Mouse (Mus musculus): ENCODE results near the gene Syn2. TPM values are rescaled to one million over a fixed set of nuclear protein-coding genes. Genes with fewer than 3 reads are reported as not detected.

Syn2 gene
- polyA plus RNA-seq, 1 experiment from 2014 or later: 8.0 TPM

- H3K36me3 ChIP-seq (replicated peaks): no peaks in the 10 kb centered on the region
- H3K4me2 ChIP-seq: no peak overlapping the region
- ATAC-seq (ENCODE audit: low FRiP score): peak; percentile 70; the same call in 1 of the 2 replicates
- H3K27ac ChIP-seq: no peak overlapping the region
- no peaks in the 10 kb centered on the region for H3K9me3 ChIP-seq
- H3K27me3 ChIP-seq: no peaks in the 10 kb centered on the region; the same call in 1 of the 2 replicates
- peaks cover 13% of the 10 kb centered on the region for H3K4me1 ChIP-seq
- no peak overlapping the region for H3K9ac ChIP-seq
- 60% methylated on average over 2 of the region's 2 CpGs for WGBS
- H3K4me3 ChIP-seq (replicated peaks): no peak overlapping the region
These were observed 133.2 kb downstream of the Syn2 start for GRCm38 (mm10) chr6:115267916-115268315.

DNA sequence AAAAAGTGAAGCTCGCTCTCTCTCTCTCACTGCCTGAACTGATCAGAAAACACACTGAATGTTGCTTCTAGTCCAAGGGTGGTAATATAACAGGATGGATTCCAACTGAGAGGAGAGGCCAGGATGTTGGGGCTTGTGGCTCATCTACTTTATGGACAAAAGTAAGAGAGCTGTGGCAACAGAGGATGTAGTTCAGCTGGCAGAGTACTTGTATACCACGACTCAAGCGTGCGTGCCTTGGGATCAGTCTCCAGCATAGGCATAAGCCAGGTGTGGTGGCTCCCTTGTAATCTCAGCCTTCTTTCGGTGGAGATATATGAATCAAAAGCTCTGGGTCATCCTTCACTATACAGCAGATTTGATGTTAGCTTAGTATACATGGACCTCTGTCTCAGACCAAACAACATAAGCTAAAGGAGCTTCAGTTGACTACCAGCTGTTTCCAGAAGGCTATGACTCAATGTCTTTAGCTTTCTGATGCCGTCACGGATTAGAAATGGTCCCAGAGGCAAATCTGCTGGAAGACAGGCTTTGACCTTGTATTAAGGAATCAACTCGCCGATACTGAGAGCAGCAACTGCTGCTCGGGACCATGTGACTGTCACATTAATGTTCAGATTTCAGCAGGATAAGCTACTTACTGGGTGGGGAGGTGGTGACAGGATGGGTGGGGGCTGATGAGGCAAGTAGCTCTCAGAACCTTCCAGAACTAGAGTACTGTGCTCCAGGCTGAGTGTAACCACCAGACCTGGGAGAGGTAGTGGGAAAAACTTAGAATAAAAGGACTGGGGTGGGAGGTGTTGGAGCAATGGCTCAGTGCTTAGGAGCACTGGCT, 134.1 kb downstream of the Syn2 start:
- no peak overlapping the region for H3K4me2 ChIP-seq

GRCm38 (mm10) chr6:115269561-115269960, 134.9 kb downstream of the Syn2 start:
- 76% methylated on average over 5 of the region's 5 CpGs for WGBS
- Histone ChIP-seq H3K4me3 (replicated peaks) (no peak overlapping the region), H3K4me1 (peaks cover 13% of the 10 kb centered on the region), H3K4me2 (no peak overlapping the region), H3K9me3 (no peaks in the 10 kb centered on the region), H3K9ac (no peak overlapping the region), H3K36me3 (replicated peaks) (no peaks in the 10 kb centered on the region), H3K27me3 (no peaks in the 10 kb centered on the region), H3K27ac (no peak overlapping the region)
- no peak for ATAC-seq (ENCODE audit: low FRiP score)

More for the DNA sequence above, 134.1 kb downstream of the Syn2 start:
- H3K36me3 ChIP-seq (replicated peaks): no peaks in the 10 kb centered on the region
- no peak overlapping the region for H3K4me3 ChIP-seq (replicated peaks)
- H3K9me3 ChIP-seq: no peaks in the 10 kb centered on the region
- H3K27me3 ChIP-seq: no peaks in the 10 kb centered on the region
- H3K27ac ChIP-seq: no peak overlapping the region
- H3K9ac ChIP-seq: no peak overlapping the region
- 90% methylated on average over 10 of the region's 10 CpGs for WGBS
- ATAC-seq (ENCODE audit: low FRiP score): no peak
- peaks cover 13% of the 10 kb centered on the region for H3K4me1 ChIP-seq

DNA sequence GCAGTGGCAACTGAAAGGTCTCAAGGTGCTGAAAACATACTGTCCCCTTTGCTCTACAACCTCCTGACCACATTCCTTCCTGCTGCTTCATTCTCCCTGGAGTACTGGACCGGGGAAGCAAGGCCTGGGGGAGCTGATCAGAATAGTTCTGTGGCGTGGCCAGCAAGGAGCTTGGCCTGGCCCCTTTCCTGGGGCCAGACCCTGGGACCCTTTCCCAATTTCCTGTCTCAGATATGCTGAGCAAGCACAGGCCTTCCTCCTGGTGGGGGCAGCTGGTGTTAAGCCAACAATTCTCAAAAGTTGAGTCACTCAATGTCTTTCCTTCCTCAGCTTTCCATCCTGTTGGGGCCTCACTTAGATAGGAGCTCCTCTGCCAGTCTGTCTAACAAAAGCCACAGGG, 135.4 kb downstream of the Syn2 start:
- no peak overlapping the region for H3K27ac ChIP-seq
- H3K9ac ChIP-seq: no peak overlapping the region
- peaks cover 13% of the 10 kb centered on the region for H3K4me1 ChIP-seq
- H3K27me3 ChIP-seq: no peaks in the 10 kb centered on the region
- H3K4me2 ChIP-seq: no peak overlapping the region
- H3K36me3 ChIP-seq (replicated peaks): no peaks in the 10 kb centered on the region
- H3K4me3 ChIP-seq (replicated peaks): no peak overlapping the region
- no peak for ATAC-seq (ENCODE audit: low FRiP score)
- 60% methylated on average over 2 of the region's 2 CpGs for WGBS
- H3K9me3 ChIP-seq: no peaks in the 10 kb centered on the region

DNA sequence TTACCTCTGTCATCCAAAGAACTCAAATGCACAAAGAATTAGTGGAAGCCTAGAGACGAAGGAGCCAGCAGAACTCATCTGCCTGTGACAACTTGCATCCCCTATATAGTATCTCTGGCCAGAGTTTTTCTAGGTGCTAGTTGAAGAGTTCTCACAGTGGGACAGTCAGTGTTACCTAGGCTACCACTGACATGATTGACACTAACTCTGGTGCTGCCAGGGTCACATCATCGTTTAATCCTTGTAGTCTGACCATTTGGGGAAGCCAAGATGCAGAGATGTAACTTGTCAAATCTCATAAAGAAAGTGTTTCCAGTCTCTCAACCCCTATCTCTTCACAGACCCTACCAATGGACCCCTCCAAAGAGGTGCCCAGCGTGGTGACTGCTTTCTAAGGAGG, 136.6 kb downstream of the Syn2 start:
- WGBS: 77% methylated on average over 3 of the region's 3 CpGs
- Histone ChIP-seq H3K4me2 (no peak overlapping the region), H3K4me1 (peaks cover 13% of the 10 kb centered on the region), H3K27me3 (no peaks in the 10 kb centered on the region), H3K9ac (no peak overlapping the region), H3K9me3 (no peaks in the 10 kb centered on the region), H3K4me3 (replicated peaks) (no peak overlapping the region), H3K36me3 (replicated peaks) (no peaks in the 10 kb centered on the region), H3K27ac (no peak overlapping the region)
- ATAC-seq (ENCODE audit: low FRiP score): no peak

GRCm38 (mm10) chr6:115271866-115272271, 137.2 kb downstream of the Syn2 start:
- no peak overlapping the region for H3K4me3 ChIP-seq (replicated peaks)
- 20% methylated on average over 4 of the region's 4 CpGs for WGBS
- no peaks in the 10 kb centered on the region for H3K36me3 ChIP-seq (replicated peaks)
- H3K4me2 ChIP-seq: no peak overlapping the region
- no peaks in the 10 kb centered on the region for H3K27me3 ChIP-seq
- ATAC-seq (ENCODE audit: low FRiP score): no peak
- no peak overlapping the region for H3K9ac ChIP-seq
- H3K4me1 ChIP-seq: peaks cover 13% of the 10 kb centered on the region
- no peaks in the 10 kb centered on the region for H3K9me3 ChIP-seq
- H3K27ac ChIP-seq: no peak overlapping the region

GRCm38 (mm10) chr6:115273346-115273745, 138.6 kb downstream of the Syn2 start:
- H3K4me2 ChIP-seq: no peak overlapping the region
- no peak overlapping the region for H3K27ac ChIP-seq
- H3K4me1 ChIP-seq: peaks cover 13% of the 10 kb centered on the region
- no peaks in the 10 kb centered on the region for H3K27me3 ChIP-seq
- no peak for ATAC-seq (ENCODE audit: low FRiP score)
- no peak overlapping the region for H3K9ac ChIP-seq
- H3K9me3 ChIP-seq: no peaks in the 10 kb centered on the region
- no peak overlapping the region for H3K4me3 ChIP-seq (replicated peaks)
- no peaks in the 10 kb centered on the region for H3K36me3 ChIP-seq (replicated peaks)
- 87% methylated on average over 10 of the region's 10 CpGs for WGBS

- no peak for ATAC-seq (ENCODE audit: low FRiP score)
- Histone ChIP-seq H3K4me1 (peaks cover 13% of the 10 kb centered on the region), H3K4me2 (no peak overlapping the region), H3K27ac (no peak overlapping the region), H3K36me3 (replicated peaks) (no peaks in the 10 kb centered on the region), H3K9ac (no peak overlapping the region), H3K4me3 (replicated peaks) (no peak overlapping the region), H3K9me3 (no peaks in the 10 kb centered on the region), H3K27me3 (no peaks in the 10 kb centered on the region)
- WGBS: 67% methylated on average over 9 of the region's 9 CpGs
These were observed 140.0 kb downstream of the Syn2 start for GRCm38 (mm10) chr6:115274705-115275104.

DNA sequence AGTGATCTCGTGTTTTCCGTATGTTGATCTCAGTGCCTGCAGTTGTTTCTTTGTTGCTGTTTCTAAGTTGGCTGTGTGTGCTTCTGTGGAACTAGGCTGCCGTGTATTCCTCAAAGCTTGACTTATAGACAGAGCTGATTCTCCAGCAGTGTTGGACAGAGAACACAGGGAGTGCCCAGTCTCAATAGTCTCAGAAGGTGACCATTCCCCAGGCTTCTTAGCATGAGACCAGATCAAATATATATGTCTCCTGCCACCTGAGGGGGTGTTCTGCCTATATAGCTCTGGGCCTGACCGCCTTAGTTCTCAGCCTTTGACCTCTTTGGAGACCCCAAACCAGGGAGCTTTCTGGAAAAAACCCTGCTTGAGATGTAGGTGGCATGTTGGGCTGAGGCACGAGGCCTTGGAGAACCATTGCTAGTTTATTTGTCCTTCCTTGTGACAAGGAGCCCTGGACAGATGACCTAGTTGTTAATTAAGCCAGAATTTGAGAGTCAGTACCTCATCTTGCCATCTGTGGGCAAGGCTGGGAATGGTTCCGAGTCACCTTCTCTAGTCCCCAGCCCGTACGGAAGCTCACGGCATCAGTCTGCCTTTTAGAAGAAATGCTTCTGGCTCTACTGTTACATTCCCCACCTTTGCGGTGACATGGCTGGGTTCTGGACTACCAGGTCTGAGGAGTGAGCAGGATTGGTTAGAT, 140.6 kb downstream of the Syn2 start:
- no peak overlapping the region for H3K4me3 ChIP-seq (replicated peaks)
- no peaks in the 10 kb centered on the region for H3K36me3 ChIP-seq (replicated peaks)
- no peak overlapping the region for H3K9ac ChIP-seq
- peaks cover 13% of the 10 kb centered on the region for H3K4me1 ChIP-seq
- H3K27ac ChIP-seq: no peak overlapping the region
- H3K4me2 ChIP-seq: no peak overlapping the region
- H3K27me3 ChIP-seq: no peaks in the 10 kb centered on the region
- 87% methylated on average over 10 of the region's 10 CpGs for WGBS
- H3K9me3 ChIP-seq: no peaks in the 10 kb centered on the region
- ATAC-seq (ENCODE audit: low FRiP score): no peak

DNA sequence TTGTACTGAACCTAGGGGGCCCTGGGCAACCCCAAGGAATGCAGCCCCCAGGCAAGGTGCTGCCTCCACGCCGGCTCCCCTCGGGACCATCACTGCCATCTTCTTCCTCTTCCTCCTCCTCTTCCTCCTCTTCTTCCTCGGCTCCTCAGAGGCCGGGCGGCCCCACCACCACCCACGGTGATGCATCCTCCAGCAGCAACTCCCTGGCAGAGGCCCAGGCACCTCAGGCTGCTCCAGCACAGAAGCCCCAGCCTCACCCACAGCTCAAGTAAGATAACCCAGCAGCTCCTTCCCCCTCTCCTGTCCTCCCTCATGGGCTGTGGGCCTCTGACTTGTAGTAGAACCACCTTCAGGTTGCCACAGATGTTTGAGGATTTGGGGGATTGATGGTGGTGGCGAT, 143.4 kb downstream of the Syn2 start:
- no peaks in the 10 kb centered on the region for H3K9me3 ChIP-seq
- no peak for ATAC-seq (ENCODE audit: low FRiP score)
- 85% methylated on average over 8 of the region's 8 CpGs for WGBS

GRCm38 (mm10) chr6:115279639-115280038, 144.9 kb downstream of the Syn2 start:
- H3K27me3 ChIP-seq: no peaks in the 10 kb centered on the region
- H3K36me3 ChIP-seq (replicated peaks): no peaks in the 10 kb centered on the region
- H3K9ac ChIP-seq: no peak overlapping the region
- H3K4me1 ChIP-seq: no peaks in the 10 kb centered on the region
- ATAC-seq (ENCODE audit: low FRiP score): no peak
- H3K4me3 ChIP-seq (replicated peaks): no peak overlapping the region
- 67% methylated on average over 2 of the region's 2 CpGs for WGBS
- H3K9me3 ChIP-seq: no peaks in the 10 kb centered on the region
- no peak overlapping the region for H3K27ac ChIP-seq
- no peak overlapping the region for H3K4me2 ChIP-seq

More for the DNA sequence above, 143.4 kb downstream of the Syn2 start:
- H3K4me2 ChIP-seq: no peak overlapping the region
- H3K4me1 ChIP-seq: no peaks in the 10 kb centered on the region
- no peak overlapping the region for H3K27ac ChIP-seq
- H3K27me3 ChIP-seq: no peaks in the 10 kb centered on the region
- no peak overlapping the region for H3K4me3 ChIP-seq (replicated peaks)
- H3K36me3 ChIP-seq (replicated peaks): no peaks in the 10 kb centered on the region
- H3K9ac ChIP-seq: no peak overlapping the region

- ATAC-seq (ENCODE audit: low FRiP score): no peak
These were observed 149.5 kb downstream of the Syn2 start for GRCm38 (mm10) chr6:115284153-115284552.

More at GRCm38 (mm10) chr6:115284153-115284552, 149.5 kb downstream of the Syn2 start:
- H3K9me3 ChIP-seq: no peaks in the 10 kb centered on the region
- H3K4me1 ChIP-seq: no peaks in the 10 kb centered on the region
- no peak overlapping the region for H3K9ac ChIP-seq
- no peak overlapping the region for H3K4me2 ChIP-seq
- 85% methylated on average over 2 of the region's 2 CpGs for WGBS
- H3K36me3 ChIP-seq (replicated peaks): no peaks in the 10 kb centered on the region
- no peaks in the 10 kb centered on the region for H3K27me3 ChIP-seq
- H3K27ac ChIP-seq: no peak overlapping the region
- H3K4me3 ChIP-seq (replicated peaks): no peak overlapping the region
